Mouse (Mus musculus) CH12.LX (cell line): ENCODE results near the gene Rnasek. TPM values are rescaled to one million over a fixed set of nuclear protein-coding genes. Genes with fewer than 3 reads are reported as not detected.

Experiments used
- DNase-seq: peaks from one replicate; pipeline ENCODE4 v3.0.0-alpha.2; 2013; ENCODE audit errors: extremely low read depth
- H3K27ac ChIP-seq: 2 replicates; pipeline ENCODE4 v1.5.1; 2012; ENCODE audit warnings: low read depth, mild to moderate bottlenecking, control low read depth, moderate library complexity; ENCODE audit not compliant: insufficient read depth
- H3K27me3 ChIP-seq: replicated peaks from 2 replicates; pipeline ENCODE3; 2012; ENCODE audit warnings: inconsistent platforms
- H3K36me3 ChIP-seq, 2 experiments: replicated peaks in 1 of 2; 2 replicates each; pipeline versions ENCODE3 to v1.6.1; 2012; ENCODE audit warnings: inconsistent platforms in 1 of 2, low read length in 1 of 2, mild to moderate bottlenecking in 1 of 2, mixed read lengths in 1 of 2, moderate library complexity in 1 of 2; ENCODE audit not compliant: control insufficient read depth in 1 of 2, insufficient read depth in 1 of 2
- H3K4me1 ChIP-seq, 2 experiments: 2 replicates each; pipeline ENCODE4 v1.6.1; 2012; ENCODE audit warnings: inconsistent platforms in 1 of 2, moderate library complexity in 1 of 2; ENCODE audit not compliant: insufficient read depth in 2 of 2, control insufficient read depth in 1 of 2
- H3K4me2 ChIP-seq: 2 replicates; pipeline ENCODE4 v1.6.1; 2012; ENCODE audit warnings: low read depth, mild to moderate bottlenecking, control low read depth; ENCODE audit not compliant: poor library complexity, insufficient read depth, severe bottlenecking
- H3K4me3 ChIP-seq, 3 experiments: fragments of 150-350 bp in 1 of 3; sonication (generic) in 1 of 3; replicated peaks in 1 of 3; 2 replicates each; pipeline versions ENCODE3 to v1.5.1; 2011 to 2012; ENCODE audit warnings: low read depth in 2 of 3, low read length in 2 of 3, mild to moderate bottlenecking in 2 of 3, moderate library complexity in 2 of 3, control low read depth in 1 of 3, improper control_type of control experiment in 1 of 3, inconsistent platforms in 1 of 3, mixed read lengths in 1 of 3; ENCODE audit not compliant: poor library complexity in 1 of 3
- H3K79me2 ChIP-seq: replicated peaks from 2 replicates; pipeline ENCODE4 v1.6.1; 2012; ENCODE audit warnings: mild to moderate bottlenecking, moderate library complexity; ENCODE audit not compliant: control insufficient read depth, poor library complexity, insufficient read depth, severe bottlenecking; ENCODE audit errors: extremely low read depth
- H3K9ac ChIP-seq: 2 replicates; pipeline ENCODE4 v1.6.1; 2012; ENCODE audit warnings: low read depth, mild to moderate bottlenecking, control low read depth, moderate library complexity; ENCODE audit not compliant: insufficient read depth
- H3K9me3 ChIP-seq: replicated peaks from 2 replicates; pipeline ENCODE3; 2012; ENCODE audit warnings: low read length, inconsistent platforms, mixed read lengths
- BHLHE40 ChIP-seq: IDR thresholded peaks from 2 replicates; pipeline ENCODE4 v1.6.1; 2011; ENCODE audit warnings: mild to moderate bottlenecking, low read depth, low read length, improper control_type of control experiment
- CTCF ChIP-seq, 2 experiments: IDR thresholded peaks in 1 of 2; conservative IDR thresholded peaks in 1 of 2; 2 replicates each; pipeline ENCODE4 v1.5.1; 2011 to 2012; ENCODE audit warnings: low read depth in 2 of 2, low read length in 2 of 2, improper control_type of control experiment in 1 of 2, inconsistent platforms in 1 of 2, mild to moderate bottlenecking in 1 of 2, moderate library complexity in 1 of 2
- E2F4 ChIP-seq: IDR thresholded peaks from 2 replicates; pipeline ENCODE4 v1.6.1; 2011; ENCODE audit warnings: low read depth, low read length, improper control_type of control experiment; ENCODE audit not compliant: insufficient replicate concordance
- ELF1 ChIP-seq: IDR thresholded peaks from 2 replicates; pipeline ENCODE4 v1.6.1; 2014; ENCODE audit warnings: low read depth, mild to moderate bottlenecking, inconsistent platforms, low read length, improper control_type of control experiment
- EP300 ChIP-seq: IDR thresholded peaks from 2 replicates; pipeline ENCODE4 v1.6.1; 2011; ENCODE audit warnings: low read length, improper control_type of control experiment
- IRF4 ChIP-seq: IDR thresholded peaks from 2 replicates; pipeline ENCODE4 v1.6.1; 2014; ENCODE audit warnings: low read depth, mild to moderate bottlenecking, inconsistent platforms, low read length, improper control_type of control experiment
- JUN ChIP-seq: IDR thresholded peaks from 2 replicates; pipeline ENCODE4 v1.6.1; 2011; ENCODE audit warnings: low read depth, mild to moderate bottlenecking, low read length, improper control_type of control experiment, moderate library complexity; ENCODE audit not compliant: insufficient read depth
- JUND ChIP-seq: conservative IDR thresholded peaks from 2 replicates; pipeline ENCODE4 v1.6.1; 2011; ENCODE audit warnings: low read depth, low read length, improper control_type of control experiment
- MAFK ChIP-seq: IDR thresholded peaks from 2 replicates; pipeline ENCODE4 v1.6.1; 2011; ENCODE audit warnings: low read length, improper control_type of control experiment; ENCODE audit not compliant: insufficient replicate concordance
- MEF2A ChIP-seq: IDR thresholded peaks from 2 replicates; pipeline ENCODE4 v1.6.1; 2014; ENCODE audit warnings: low read depth, mild to moderate bottlenecking, inconsistent platforms, low read length, improper control_type of control experiment, borderline replicate concordance
- MXI1 ChIP-seq: IDR thresholded peaks from 2 replicates; pipeline ENCODE4 v1.6.1; 2011; ENCODE audit warnings: mild to moderate bottlenecking, low read depth, low read length, improper control_type of control experiment
- MYC ChIP-seq: IDR thresholded peaks from 2 replicates; pipeline ENCODE4 v1.6.1; 2011; ENCODE audit warnings: low read depth, mild to moderate bottlenecking, improper control_type of control experiment, low read length
- NRF1 ChIP-seq: IDR thresholded peaks from 2 replicates; pipeline ENCODE4 v1.6.1; 2014; ENCODE audit warnings: low read depth, mild to moderate bottlenecking, inconsistent platforms, low read length, improper control_type of control experiment, moderate library complexity
- PAX5 ChIP-seq: IDR thresholded peaks from 2 replicates; pipeline ENCODE4 v1.6.1; 2012; ENCODE audit warnings: low read length, inconsistent platforms, mixed read lengths
- POLR2A ChIP-seq: IDR thresholded peaks from 2 replicates; pipeline ENCODE4 v1.6.1; 2011; ENCODE audit warnings: low read depth, mild to moderate bottlenecking, improper control_type of control experiment, low read length
- RAD21 ChIP-seq: IDR thresholded peaks from 2 replicates; pipeline ENCODE4 v1.6.1; 2011; ENCODE audit warnings: low read depth, mild to moderate bottlenecking, low read length, improper control_type of control experiment, moderate library complexity
- RCOR1 ChIP-seq: conservative IDR thresholded peaks from 2 replicates; pipeline ENCODE4 v1.6.1; 2012; ENCODE audit warnings: low read depth, mild to moderate bottlenecking, inconsistent platforms, low read length, improper control_type of control experiment
- SMC3 ChIP-seq: IDR thresholded peaks from 2 replicates; pipeline ENCODE4 v1.6.1; 2011; ENCODE audit warnings: low read depth, low read length, improper control_type of control experiment
- TCF12 ChIP-seq: IDR thresholded peaks from 2 replicates; pipeline ENCODE4 v1.6.1; 2014; ENCODE audit warnings: low read depth, mild to moderate bottlenecking, inconsistent platforms, low read length, improper control_type of control experiment
- USF2 ChIP-seq: conservative IDR thresholded peaks from 2 replicates; pipeline ENCODE4 v1.6.1; 2011; ENCODE audit warnings: low read depth, low read length, improper control_type of control experiment
- ZC3H11A ChIP-seq: IDR thresholded peaks from 2 replicates; pipeline ENCODE4 v1.6.1; 2012; ENCODE audit warnings: low read depth, mild to moderate bottlenecking, inconsistent platforms, low read length, improper control_type of control experiment
- ZKSCAN1 ChIP-seq: IDR thresholded peaks from 2 replicates; pipeline ENCODE4 v1.6.1; 2012; ENCODE audit warnings: low read depth, inconsistent platforms, low read length, improper control_type of control experiment, borderline replicate concordance
- ZNF384 ChIP-seq: IDR thresholded peaks from 2 replicates; pipeline ENCODE4 v1.6.1; 2012; ENCODE audit warnings: low read depth, low read length, improper control_type of control experiment, inconsistent platforms
- dilution Hi-C: fragments of 300-500 bp; cut with MboI; formaldehyde crosslinking; loops from 2 replicates; pipeline ENCODE4 v1.14.3; 2020; ENCODE audit warnings: low sequenced_read_pairs; ENCODE audit not compliant: extremely low pct_unique_long_range_greater_than_20kb, extremely low pct_ligation_motif_present
- in situ Hi-C: fragments of 300-500 bp; cut with MboI; formaldehyde crosslinking; loops from 3 replicates; pipeline ENCODE4 v1.14.3; 2019; ENCODE audit warnings: low sequenced_read_pairs, low pct_ligation_motif_present, low pct_unique_long_range_greater_than_20kb, mixed read lengths
- polyA plus RNA-seq: library from polyadenylated mRNA; unstranded; fragments of >175 nt; gene quantifications from 2 replicates; pipeline ENCODE4 v1.2.1, GENCODE M21; 2012; ENCODE audit warnings: low read depth; ENCODE audit not compliant: insufficient read length
- total RNA-seq, 2 experiments: library from RNA; depleted of rRNA; stranded (reverse); fragments of 300-350 nt in 1 of 2; fragments of >200 nt in 1 of 2; gene quantifications; 2 replicates each; pipeline ENCODE4 v1.2.3; 2012 to 2014

Gene Rnasek
- total and polyA plus RNA-seq, 3 experiments = 9.1 to 91.3 (median 25.6) TPM

DNA sequence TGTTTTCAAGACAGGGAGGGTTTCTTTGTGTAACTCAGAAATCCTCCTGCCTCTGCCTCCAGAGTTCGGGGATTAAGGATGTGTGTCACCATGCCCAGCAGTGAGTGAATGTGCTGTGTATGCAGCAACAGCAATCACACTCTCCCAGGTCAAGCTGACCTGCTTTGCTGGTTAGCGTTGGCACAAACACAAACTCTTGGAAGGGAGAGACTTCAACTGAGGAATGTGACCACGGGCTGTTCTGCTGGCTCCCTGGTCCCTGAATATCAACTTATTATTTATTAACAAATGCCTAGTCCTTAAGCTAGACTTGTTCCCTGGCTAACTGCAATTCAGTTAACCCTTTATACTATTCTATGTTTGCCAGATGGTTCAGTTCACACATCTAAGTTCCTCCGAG is 44.0 kb upstream of the Rnasek start:
- H3K4me3 ChIP-seq = no peak overlapping the region
- no peaks in the 10 kb centered on the region for H3K4me1 ChIP-seq
- dilution Hi-C loops (no loop called here), in situ Hi-C loops (no loop called here)
- H3K9ac ChIP-seq = no peak overlapping the region
- H3K27me3 ChIP-seq = peaks cover 91% of the 10 kb centered on the region
- no peak for DNase-seq
- H3K4me2 ChIP-seq = no peak overlapping the region
- H3K27ac ChIP-seq = no peak overlapping the region
- H3K36me3 ChIP-seq = no peaks in the 10 kb centered on the region
- H3K9me3 ChIP-seq = no peaks in the 10 kb centered on the region
- no peaks in the 10 kb centered on the region for H3K79me2 ChIP-seq
- TF ChIP-seq TCF12 (no peak), BHLHE40 (no peak), USF2 (no peak), ZNF384 (no peak), MAFK (no peak)

DNA sequence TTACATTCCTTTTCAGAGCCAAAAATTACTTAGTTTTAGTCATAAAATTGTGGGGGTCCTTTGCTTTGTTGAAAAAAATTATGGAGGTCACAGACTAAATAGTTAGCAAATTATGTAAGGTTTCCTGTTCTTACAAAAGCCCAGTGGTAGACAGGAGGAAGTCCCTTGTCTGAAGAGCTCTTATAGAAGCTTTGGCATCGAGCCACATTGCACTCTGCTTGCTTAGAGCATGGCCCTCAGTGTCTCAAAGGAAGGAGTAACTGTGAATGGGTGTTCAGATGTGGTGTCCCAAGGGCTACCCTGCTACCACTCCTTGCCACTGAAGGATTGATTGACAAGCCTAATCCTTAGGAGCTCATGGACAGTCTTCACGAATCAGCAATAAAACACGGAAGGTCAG is 40.8 kb upstream of the Rnasek start:
- no peak for DNase-seq
- in situ Hi-C loops (no loop called here), dilution Hi-C loops (no loop called here)
- Histone ChIP-seq H3K36me3 (no peaks in the 10 kb centered on the region), H3K27me3 (peaks cover 83% of the 10 kb centered on the region), H3K4me3 (no peak overlapping the region), H3K9ac (no peak overlapping the region), H3K4me2 (no peak overlapping the region), H3K79me2 (no peaks in the 10 kb centered on the region), H3K27ac (no peak overlapping the region), H3K9me3 (no peaks in the 10 kb centered on the region), H3K4me1 (no peaks in the 10 kb centered on the region)
- TF ChIP-seq JUN = no peak
- TF ChIP-seq ELF1 = no peak
- TF ChIP-seq JUND = no peak
- no peak for TF ChIP-seq POLR2A
- TF ChIP-seq MXI1 = no peak
- TF ChIP-seq E2F4 = no peak
- TF ChIP-seq EP300 = no peak
- TF ChIP-seq NRF1 = no peak
- TF ChIP-seq MEF2A = no peak
- TF ChIP-seq RCOR1 = no peak

DNA sequence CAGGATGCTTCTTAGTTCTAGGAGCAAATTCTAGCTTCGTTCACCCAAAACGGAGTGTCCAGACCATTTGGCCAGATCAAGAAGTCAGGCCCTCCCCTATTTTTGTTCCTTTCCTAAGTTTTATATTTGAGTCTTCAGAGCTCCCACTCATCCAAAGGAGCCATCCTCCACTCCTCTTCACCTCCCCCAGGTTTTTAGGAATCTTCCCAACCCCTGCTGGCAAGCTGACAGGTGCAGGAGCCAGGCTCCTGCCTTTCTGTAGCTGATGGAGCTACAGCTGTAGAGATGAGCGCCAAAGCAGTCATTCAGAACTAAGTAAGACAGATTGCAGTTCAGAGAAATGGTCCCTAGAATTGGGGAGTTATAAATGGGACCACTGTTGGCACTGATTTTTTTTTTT is 39.3 kb upstream of the Rnasek start:
- dilution Hi-C loops = no loop called here
- Histone ChIP-seq H3K4me3 (no peak overlapping the region), H3K27ac (no peak overlapping the region), H3K9ac (no peak overlapping the region)
- no peak for TF ChIP-seq CTCF (conservative IDR thresholded peaks at IDR 0.05 in 1 of 2, IDR thresholded peaks at IDR 0.05 in 1 of 2; ENCODE audit: low read depth in 2 of 2, low read length in 2 of 2)
- no peak for TF ChIP-seq JUN
- no peak for TF ChIP-seq BHLHE40
- TF ChIP-seq ZKSCAN1 = no peak
- TF ChIP-seq MYC = no peak
- no peak for TF ChIP-seq NRF1
- no peak for TF ChIP-seq ZC3H11A
- TF ChIP-seq TCF12 = no peak
- TF ChIP-seq RAD21 = no peak
- no peak for TF ChIP-seq IRF4
- no peak for TF ChIP-seq SMC3
- no peak for TF ChIP-seq PAX5
- TF ChIP-seq JUND = no peak
- TF ChIP-seq POLR2A = no peak
- TF ChIP-seq, all 38 proteins: peak for 0
- in situ Hi-C loops = no loop called here
- H3K9me3 ChIP-seq = no peaks in the 10 kb centered on the region
- DNase-seq = no peak
- no peaks in the 10 kb centered on the region for H3K4me1 ChIP-seq
- H3K27me3 ChIP-seq = peaks cover 76% of the 10 kb centered on the region
- no peak overlapping the region for H3K4me2 ChIP-seq
- H3K79me2 ChIP-seq = no peaks in the 10 kb centered on the region
- no peaks in the 10 kb centered on the region for H3K36me3 ChIP-seq
